Mouse (Mus musculus) lung, postnatal 0 days (tissue): ENCODE data around the gene Ckap5. TPM values are rescaled to one million over a fixed set of nuclear protein-coding genes. Genes with fewer than 3 reads are reported as not detected.
"Not testable (repeated sequence)": the region's sequence is repeated elsewhere in the genome, so short reads cannot be mapped to it uniquely, and the experiment has no call there.

Experiments used
- ATAC-seq: fragments of 200-750 bp; cut with Nextera tagmentation; 2 replicates; pipeline ENCODE4 v1.8.0; 2017; ENCODE audit warnings: moderate library complexity
- DNase-seq: peaks from one replicate; pipeline ENCODE4 v3.0.0-alpha.2; 2016; ENCODE audit warnings: low spot score
- H3K27ac ChIP-seq: fragments of 300-500 bp; sonication (generic); 2 replicates; pipeline ENCODE4 v1.5.1; 2014; ENCODE audit warnings: antibody characterized with exemption, mild to moderate bottlenecking, low read length, mixed read lengths
- H3K27me3 ChIP-seq: fragments of 300-500 bp; sonication (generic); replicated peaks from 2 replicates; pipeline ENCODE4 v1.6.1; 2014; ENCODE audit warnings: low read length, mixed read lengths; ENCODE audit not compliant: insufficient read depth
- H3K36me3 ChIP-seq: fragments of 300-500 bp; sonication (generic); 2 replicates; pipeline ENCODE4 v1.6.1; 2014; ENCODE audit warnings: low read length, mixed read lengths; ENCODE audit not compliant: insufficient read depth
- H3K4me1 ChIP-seq: fragments of 300-500 bp; sonication (generic); 2 replicates; pipeline ENCODE4 v1.6.1; 2014; ENCODE audit warnings: antibody characterized with exemption, low read depth, low read length, mixed read lengths; ENCODE audit not compliant: insufficient read depth
- H3K4me2 ChIP-seq: fragments of 300-500 bp; sonication (generic); replicated peaks from 2 replicates; pipeline ENCODE4 v1.6.1; 2014; ENCODE audit warnings: low read depth, mild to moderate bottlenecking, low read length, moderate library complexity, mixed read lengths
- H3K4me3 ChIP-seq: fragments of 300-500 bp; sonication (generic); 2 replicates; pipeline ENCODE4 v1.5.1; 2014; ENCODE audit warnings: low read depth, low read length
- H3K9ac ChIP-seq: fragments of 300-500 bp; sonication (generic); replicated peaks from 2 replicates; pipeline ENCODE4 v1.6.1; 2014; ENCODE audit warnings: low read depth, mild to moderate bottlenecking
- H3K9me3 ChIP-seq: fragments of 300-500 bp; sonication (generic); 2 replicates; pipeline ENCODE4 v1.6.1; 2016; ENCODE audit warnings: low read length, mixed read lengths
- CTCF ChIP-seq: IDR thresholded peaks from 2 replicates; pipeline ENCODE4 v1.5.1; 2016; ENCODE audit warnings: antibody characterized with exemption, mild to moderate bottlenecking
- EP300 ChIP-seq: IDR thresholded peaks from 2 replicates; pipeline ENCODE4 v1.6.1; 2016; ENCODE audit warnings: antibody characterized with exemption, mild to moderate bottlenecking, control low read depth
- WGBS: fragments of 180-500 bp; shearing (Covaris S2); extraction: QIAGEN DNeasy Blood & Tissue Kit; methylation state at CpG from one replicate; pipeline ENCODE4 v1.1.7; 2014; 5-methylcytosine and 5-hydroxymethylcytosine counted together
- polyA plus RNA-seq: library from polyadenylated mRNA; unstranded; fragments of >200 nt; fragmentation: Nextera tagmentation; extraction: Ambion mirVana; gene quantifications from 2 replicates; pipeline ENCODE4 v1.2.1, GENCODE M21; 2015

Gene Ckap5
- polyA plus RNA-seq, 1 experiment from 2014 or later = 25.9 TPM

- WGBS = under 1% methylated on average over 17 of the region's 17 CpGs
- peak overlapping the region; percentile 56 for H3K4me2 ChIP-seq
- H3K36me3 ChIP-seq = no peaks in the 10 kb centered on the region
- H3K27ac ChIP-seq = 0 out of 2 replicates have a peak overlapping the region, but pooled peaks have one; percentile 11
- ATAC-seq (peak; percentile 100), DNase-seq (peak; percentile 98)
- no peak for TF ChIP-seq EP300
- TF ChIP-seq CTCF = peak; percentile 57
- no peaks in the 10 kb centered on the region for H3K4me1 ChIP-seq
- no peaks in the 10 kb centered on the region for H3K9me3 ChIP-seq
- peak overlapping the region; percentile 37 for H3K4me3 ChIP-seq
- no peaks in the 10 kb centered on the region for H3K27me3 ChIP-seq
- H3K9ac ChIP-seq = no peak overlapping the region
These were observed 11.1 kb downstream of the Ckap5 start for GRCm38 (mm10) chr2:91537588-91538205.

DNA sequence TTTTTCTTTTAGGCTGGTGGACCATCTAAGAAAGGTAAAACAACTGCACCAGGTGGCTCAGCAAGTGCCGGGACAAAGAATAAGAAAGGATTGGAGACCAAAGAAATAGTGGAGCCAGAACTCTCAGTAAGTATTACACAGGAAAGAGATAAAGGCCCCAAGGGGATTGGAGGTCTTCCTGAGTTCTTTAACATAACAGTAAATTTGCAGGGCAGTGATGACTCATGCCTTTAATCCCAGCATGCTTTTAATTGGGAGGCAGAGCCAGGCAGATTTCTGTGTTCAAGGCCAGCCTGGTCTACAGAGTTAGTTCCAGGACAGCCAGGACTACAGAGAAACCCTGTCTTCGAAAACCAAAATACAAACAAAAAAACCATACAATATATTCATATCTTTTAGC lies 41.6 kb downstream of the Ckap5 start:
- H3K27ac ChIP-seq = no peak overlapping the region
- no peaks in the 10 kb centered on the region for H3K27me3 ChIP-seq
- no peak for TF ChIP-seq CTCF
- TF ChIP-seq EP300 = no peak
- no peaks in the 10 kb centered on the region for H3K9me3 ChIP-seq
- H3K9ac ChIP-seq = no peak overlapping the region
- no peak overlapping the region for H3K4me2 ChIP-seq
- no peak for DNase-seq
- no peak for ATAC-seq
- H3K4me3 ChIP-seq = no peak overlapping the region
- WGBS = 90% methylated on average over 2 of the region's 2 CpGs
- H3K4me1 ChIP-seq = no peaks in the 10 kb centered on the region
- peaks cover 32% of the 10 kb centered on the region; the same call in 1 of the 2 replicates for H3K36me3 ChIP-seq

GRCm38 (mm10) chr2:91580894-91581293 lies 54.3 kb downstream of the Ckap5 start:
- WGBS = 72% methylated on average over 1 of the region's 1 CpGs
- Histone ChIP-seq H3K36me3 (peaks cover 12% of the 10 kb centered on the region), H3K4me3 (no peak overlapping the region), H3K4me2 (no peak overlapping the region), H3K27me3 (no peaks in the 10 kb centered on the region), H3K9me3 (no peaks in the 10 kb centered on the region), H3K9ac (no peak overlapping the region), H3K27ac (no peak overlapping the region), H3K4me1 (no peaks in the 10 kb centered on the region)
- ATAC-seq (no peak), DNase-seq (no peak)
- TF ChIP-seq EP300 (no peak), CTCF (no peak)

DNA sequence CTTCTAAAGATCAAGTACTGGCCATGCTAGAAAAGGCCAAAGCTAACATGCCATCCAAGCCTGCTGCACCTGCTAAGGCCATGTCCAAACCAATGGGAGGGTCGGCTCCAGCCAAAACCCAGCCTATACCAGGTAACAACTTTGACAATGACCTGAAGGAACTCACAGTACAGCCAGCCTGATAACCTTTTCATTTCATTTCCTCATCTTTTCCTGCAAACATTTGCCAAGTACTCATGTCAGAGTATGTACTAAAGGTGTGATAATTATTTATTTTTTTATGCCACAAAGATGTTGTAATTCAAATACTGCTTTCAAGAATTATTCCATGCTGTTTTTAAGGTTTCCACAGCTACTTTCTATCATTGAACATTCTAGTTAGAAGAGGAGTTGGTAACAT lies 59.7 kb downstream of the Ckap5 start:
- Histone ChIP-seq H3K4me2 (no peak overlapping the region), H3K4me1 (no peaks in the 10 kb centered on the region), H3K27ac (no peak overlapping the region), H3K4me3 (no peak overlapping the region), H3K36me3 (peaks cover 31% of the 10 kb centered on the region; the same call in 1 of the 2 replicates), H3K9me3 (no peaks in the 10 kb centered on the region), H3K9ac (no peak overlapping the region), H3K27me3 (no peaks in the 10 kb centered on the region)
- ATAC-seq (peak; percentile 81), DNase-seq (peak; percentile 67)
- WGBS = 66% methylated on average over 1 of the region's 1 CpGs
- TF ChIP-seq CTCF (no peak), EP300 (no peak; the same call in 1 of the 2 replicates)

- H3K36me3 ChIP-seq = peaks cover 44% of the 10 kb centered on the region
These were observed 73.9 kb downstream of the Ckap5 start for GRCm38 (mm10) chr2:91600475-91600874.

DNA sequence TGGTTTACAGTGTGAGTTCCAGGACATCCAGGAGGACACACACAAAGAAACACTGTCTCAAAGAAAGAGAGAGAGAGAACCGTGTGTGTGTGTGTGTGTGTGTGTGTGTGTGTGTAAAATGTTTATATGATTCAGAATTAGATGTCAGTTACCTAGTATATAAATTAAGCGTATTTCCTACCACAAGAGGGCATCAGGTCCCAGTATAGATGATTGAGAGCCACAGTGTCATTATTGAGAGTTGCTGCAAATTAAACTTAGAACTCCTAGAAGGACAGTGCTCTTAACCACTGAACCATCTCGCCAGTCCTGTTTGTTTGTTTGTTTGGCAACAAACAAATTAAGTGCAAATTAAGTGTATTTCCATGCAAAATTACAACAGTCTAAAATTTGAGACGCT lies 75.8 kb downstream of the Ckap5 start:
- H3K4me3 ChIP-seq = no peak overlapping the region
- no peak overlapping the region for H3K4me2 ChIP-seq
- no peaks in the 10 kb centered on the region for H3K27me3 ChIP-seq
- TF ChIP-seq EP300 (no peak), CTCF (peak; percentile 47)
- no peak overlapping the region for H3K9ac ChIP-seq
- H3K36me3 ChIP-seq = peaks cover 41% of the 10 kb centered on the region
- H3K9me3 ChIP-seq = no peaks in the 10 kb centered on the region
- ATAC-seq = no peak
- no peak overlapping the region for H3K27ac ChIP-seq
- H3K4me1 ChIP-seq = no peaks in the 10 kb centered on the region
- 79% methylated on average over 4 of the region's 4 CpGs for WGBS
- peak; percentile 12 for DNase-seq

More at GRCm38 (mm10) chr2:91600475-91600874, 73.9 kb downstream of the Ckap5 start:
- 96% methylated on average over 4 of the region's 4 CpGs for WGBS
- DNase-seq (no peak), ATAC-seq (no peak)
- H3K27ac ChIP-seq = no peak overlapping the region
- no peaks in the 10 kb centered on the region for H3K27me3 ChIP-seq
- H3K4me2 ChIP-seq = no peak overlapping the region
- H3K4me1 ChIP-seq = no peaks in the 10 kb centered on the region
- H3K4me3 ChIP-seq = no peak overlapping the region
- H3K9me3 ChIP-seq = no peaks in the 10 kb centered on the region
- no peak overlapping the region for H3K9ac ChIP-seq
- TF ChIP-seq EP300 = no peak

DNA sequence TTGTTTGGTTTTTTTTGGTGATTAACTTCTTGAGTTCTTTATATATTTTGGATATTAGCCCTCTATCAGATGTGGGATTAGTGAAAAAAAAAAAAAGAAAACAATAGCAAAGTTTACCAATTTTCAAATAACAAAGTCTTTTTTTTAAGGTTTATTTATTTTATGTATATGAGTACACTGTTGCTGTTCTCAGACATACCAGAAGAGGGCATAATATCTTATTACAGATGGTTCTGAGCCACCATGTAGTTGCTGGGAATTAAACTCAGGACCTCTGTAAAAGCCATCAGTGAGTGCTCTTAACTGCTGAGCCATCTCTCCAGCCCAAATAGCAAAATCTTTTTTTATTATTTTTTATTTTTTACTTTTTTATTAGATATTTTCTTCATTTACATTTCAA lies 82.8 kb downstream of the Ckap5 start:
- not testable (repeated sequence) for DNase-seq

More for the DNA sequence above, 82.8 kb downstream of the Ckap5 start:
- not testable (repeated sequence) for H3K27ac ChIP-seq, H3K4me1 ChIP-seq, H3K9ac ChIP-seq, H3K4me2 ChIP-seq, H3K4me3 ChIP-seq, H3K27me3 ChIP-seq, ATAC-seq, H3K36me3 ChIP-seq, H3K9me3 ChIP-seq
